Mouse (Mus musculus) thymus, adult 2 months (tissue): ENCODE measurements around the gene Snai3. TPM values are rescaled to one million over a fixed set of nuclear protein-coding genes. Genes with fewer than 3 reads are reported as not detected.

ENCODE experiments used
- DNase-seq: peaks from one replicate; pipeline ENCODE4 v3.0.0; 2021
- H3K27ac ChIP-seq: fragments of 200-500 bp; 2 replicates; pipeline ENCODE4 v1.5.1; 2012; ENCODE audit warnings: low read length, control low read depth; ENCODE audit not compliant: control insufficient read depth, insufficient read depth
- H3K27me3 ChIP-seq: fragments of 200-500 bp; 2 replicates; pipeline ENCODE4 v1.6.1; 2012; ENCODE audit warnings: mild to moderate bottlenecking, low read length, moderate library complexity, mixed read lengths; ENCODE audit not compliant: control insufficient read depth, insufficient read depth
- H3K36me3 ChIP-seq: fragments of 200-500 bp; 2 replicates; pipeline ENCODE4 v1.6.1; 2012; ENCODE audit warnings: mild to moderate bottlenecking, low read length, moderate library complexity; ENCODE audit not compliant: control insufficient read depth, insufficient read depth
- H3K4me1 ChIP-seq: fragments of 200-500 bp; replicated peaks from 2 replicates; pipeline ENCODE4 v1.6.1; 2012; ENCODE audit warnings: low read length; ENCODE audit not compliant: control insufficient read depth, insufficient read depth
- H3K4me3 ChIP-seq: fragments of 200-500 bp; 2 replicates; pipeline ENCODE4 v1.5.1; 2012; ENCODE audit warnings: mild to moderate bottlenecking, low read length, control low read depth, moderate library complexity; ENCODE audit not compliant: control insufficient read depth, insufficient read depth
- CTCF ChIP-seq: fragments of 200-500 bp; IDR thresholded peaks from 2 replicates; pipeline ENCODE4 v1.5.1; 2012; ENCODE audit warnings: mild to moderate bottlenecking, control low read depth, low read length, moderate library complexity, borderline replicate concordance; ENCODE audit not compliant: control insufficient read depth, poor library complexity, insufficient read depth; ENCODE audit errors: extremely low read depth
- POLR2A ChIP-seq: fragments of 200-500 bp; IDR thresholded peaks from 2 replicates; pipeline ENCODE4 v1.6.1; 2012; ENCODE audit warnings: mild to moderate bottlenecking, low read length, control low read depth, moderate library complexity; ENCODE audit not compliant: control insufficient read depth, poor library complexity, insufficient read depth; ENCODE audit errors: extremely low read depth
- WGBS: fragments of 180-500 bp; shearing (Covaris S2); methylation state at CpG from one replicate; pipeline ENCODE4 v1.1.7; 2018; 5-methylcytosine and 5-hydroxymethylcytosine counted together
- polyA plus RNA-seq: library from polyadenylated mRNA; depleted of rRNA; stranded (reverse); fragments of >200 nt; gene quantifications from 2 replicates; pipeline ENCODE4 v1.2.3, GENCODE M21; 2012

Snai3 gene
- polyA plus RNA-seq, 1 experiment, result 47.1 TPM

DNA sequence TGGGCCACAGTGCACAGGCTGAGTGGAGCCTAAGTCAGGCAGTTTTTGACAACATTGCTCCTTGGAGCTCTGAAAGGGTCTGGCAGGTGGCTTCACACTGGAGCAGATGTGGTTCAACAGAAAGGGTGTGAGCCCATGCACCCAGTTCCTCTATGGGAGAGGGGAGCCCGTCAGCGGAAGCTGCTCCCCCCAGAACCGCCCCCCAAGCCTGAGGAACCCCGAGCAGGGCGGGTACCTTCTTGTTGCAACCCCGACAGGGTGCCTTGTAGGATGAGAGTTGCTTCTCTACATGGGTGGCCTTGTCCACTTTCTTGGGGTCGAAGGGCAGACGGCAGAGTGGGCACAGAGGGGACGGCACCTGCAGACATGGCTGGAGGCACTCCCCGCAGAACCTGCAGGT, 9.4 kb upstream of the Snai3 start:
- H3K4me3 ChIP-seq, result peak overlapping the region; percentile 76
- peaks cover 63% of the 10 kb centered on the region for H3K4me1 ChIP-seq
- 9% methylated on average over 10 of the region's 10 CpGs for WGBS
- H3K27me3 ChIP-seq, result no peaks in the 10 kb centered on the region
- no peak for TF ChIP-seq CTCF
- peak; percentile 77 for TF ChIP-seq POLR2A
- H3K27ac ChIP-seq, result peak overlapping the region; percentile 97
- peaks cover 17% of the 10 kb centered on the region for H3K36me3 ChIP-seq
- DNase-seq, result peak; percentile 90

DNA sequence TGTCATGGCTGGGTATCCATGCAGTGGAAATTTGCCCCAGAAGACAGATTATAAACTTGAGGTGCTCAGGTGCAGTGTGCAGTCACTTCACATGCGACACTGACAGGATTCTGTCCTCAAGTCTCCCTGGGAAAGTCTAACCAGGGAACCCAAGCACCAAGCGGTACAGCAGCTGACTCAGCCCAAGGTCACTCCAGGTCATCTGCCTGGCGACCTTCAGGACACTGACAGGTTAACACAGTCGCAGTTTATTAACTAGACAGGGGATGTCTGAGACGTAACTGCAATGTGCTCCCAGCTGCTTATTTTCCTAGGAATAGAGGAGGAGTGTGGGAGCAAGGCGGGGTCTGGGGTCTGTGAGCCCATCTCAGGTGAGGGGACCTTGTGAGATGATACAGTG, 8.9 kb upstream of the Snai3 start:
- DNase-seq, result no peak
- Histone ChIP-seq H3K27ac (peak overlapping the region; percentile 91), H3K36me3 (peaks cover 17% of the 10 kb centered on the region), H3K4me1 (peaks cover 63% of the 10 kb centered on the region), H3K27me3 (no peaks in the 10 kb centered on the region), H3K4me3 (peak overlapping the region; percentile 25)
- WGBS, result 72% methylated on average over 6 of the region's 6 CpGs
- TF ChIP-seq CTCF (no peak), POLR2A (no peak)

DNA sequence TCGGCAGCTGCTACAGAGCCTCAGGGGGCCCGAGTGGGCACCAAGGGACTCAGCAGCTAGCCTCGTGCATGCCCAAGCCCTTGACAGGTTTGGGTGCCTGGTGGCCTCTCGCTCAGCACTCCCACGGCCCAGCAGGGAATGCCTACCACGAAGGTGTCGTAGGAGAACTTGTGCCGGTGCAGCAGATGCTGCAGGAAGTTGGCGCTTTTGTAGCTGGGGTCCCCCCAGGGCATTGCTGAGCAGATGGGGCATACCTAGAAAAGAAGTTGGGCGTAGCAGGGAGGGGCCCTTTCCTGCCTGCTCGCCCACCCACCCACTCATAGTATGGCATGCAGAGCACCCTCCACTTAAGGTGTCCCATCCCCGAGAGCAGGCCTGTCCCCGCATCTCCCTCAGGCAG, 7.3 kb upstream of the Snai3 start:
- H3K4me3 ChIP-seq, result no peak overlapping the region
- H3K36me3 ChIP-seq, result peaks cover 17% of the 10 kb centered on the region
- H3K4me1 ChIP-seq, result peaks cover 70% of the 10 kb centered on the region
- WGBS, result 36% methylated on average over 13 of the region's 13 CpGs
- H3K27ac ChIP-seq, result no peak overlapping the region; the same call in 1 of the 2 replicates
- H3K27me3 ChIP-seq, result no peaks in the 10 kb centered on the region
- TF ChIP-seq CTCF (no peak), POLR2A (no peak)
- peak; percentile 61 for DNase-seq

DNA sequence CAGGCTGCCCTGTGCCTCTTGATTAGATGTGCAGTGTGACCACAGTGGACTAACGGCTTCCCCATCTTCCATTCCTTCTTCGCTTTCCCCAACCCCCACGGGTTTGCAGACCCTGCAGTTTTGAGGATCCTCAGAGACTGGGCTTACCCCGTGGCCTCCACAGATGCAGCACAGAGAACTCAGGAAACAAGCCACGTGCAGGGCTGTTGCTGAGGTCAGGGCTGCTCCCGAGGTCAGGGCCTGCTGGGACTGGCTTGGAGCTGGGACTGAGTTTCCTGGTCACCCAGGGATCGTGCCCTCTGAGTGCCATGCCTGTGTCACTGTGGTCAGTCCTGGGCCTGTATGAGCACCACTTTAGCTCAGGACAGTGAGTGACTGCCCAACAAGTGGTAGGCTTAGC, 4.5 kb upstream of the Snai3 start:
- TF ChIP-seq POLR2A, result no peak
- TF ChIP-seq CTCF, result no peak
- Histone ChIP-seq H3K36me3 (peaks cover 17% of the 10 kb centered on the region), H3K4me1 (peaks cover 83% of the 10 kb centered on the region), H3K4me3 (no peak overlapping the region), H3K27me3 (no peaks in the 10 kb centered on the region), H3K27ac (peak overlapping the region; percentile 32)
- no peak for DNase-seq
- 53% methylated on average over 7 of the region's 7 CpGs for WGBS

DNA sequence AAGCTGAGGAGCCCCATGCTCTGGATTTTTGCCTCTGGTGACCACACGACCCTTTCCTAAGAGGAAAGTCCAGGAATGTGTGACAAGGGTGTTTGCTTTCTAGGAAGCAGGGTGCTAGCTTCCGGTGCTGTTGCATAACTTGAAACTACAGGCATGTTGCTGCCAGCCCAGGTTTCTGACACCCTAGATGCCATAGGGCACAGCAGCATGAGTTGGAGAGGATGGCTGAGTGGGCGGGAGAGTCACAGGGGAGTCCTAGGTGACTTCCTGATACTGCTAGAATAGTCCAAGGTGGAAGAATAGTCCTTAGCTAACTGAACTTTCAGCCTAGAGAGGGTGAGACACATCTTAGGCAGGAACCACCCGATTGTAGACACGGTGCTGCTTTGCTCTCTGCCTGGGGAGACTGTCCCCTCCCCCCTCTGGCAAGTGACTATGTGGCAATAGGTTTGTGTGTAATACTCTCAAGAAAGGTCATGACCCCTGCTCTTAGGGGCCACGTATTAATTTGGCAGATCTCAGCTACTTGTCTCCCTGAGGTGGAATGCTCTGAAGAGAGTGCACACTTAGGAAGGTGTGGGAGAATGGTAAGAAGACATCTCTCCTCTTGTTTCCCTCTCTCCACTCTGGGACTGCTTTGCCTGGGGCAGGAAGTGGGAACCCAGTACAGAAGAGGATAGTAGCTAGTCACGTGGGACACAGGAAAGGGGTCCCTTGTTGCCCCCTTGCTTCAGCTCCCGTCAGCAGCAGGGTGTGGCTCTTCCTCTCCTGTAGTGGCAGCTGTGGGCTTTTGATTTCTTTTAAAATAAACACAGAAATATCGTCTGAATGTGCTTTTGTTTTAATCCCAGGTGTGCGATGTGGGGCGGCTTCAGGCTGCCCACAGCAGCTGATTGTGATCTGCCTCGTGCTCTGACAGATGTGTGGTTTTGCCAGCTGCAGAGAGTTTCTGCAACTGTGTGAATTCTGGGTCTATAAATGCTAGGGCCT, 3.4 kb upstream of the Snai3 start:
- H3K4me1 ChIP-seq, result peaks cover 81% of the 10 kb centered on the region
- no peak overlapping the region for H3K4me3 ChIP-seq
- 15% methylated on average over 12 of the region's 12 CpGs for WGBS
- TF ChIP-seq POLR2A (no peak), CTCF (peak; percentile 37; the same call in 1 of the 2 replicates)
- peaks cover 17% of the 10 kb centered on the region for H3K36me3 ChIP-seq
- H3K27ac ChIP-seq, result peak overlapping the region; percentile 77
- peak; percentile 62 for DNase-seq
- no peaks in the 10 kb centered on the region for H3K27me3 ChIP-seq

DNA sequence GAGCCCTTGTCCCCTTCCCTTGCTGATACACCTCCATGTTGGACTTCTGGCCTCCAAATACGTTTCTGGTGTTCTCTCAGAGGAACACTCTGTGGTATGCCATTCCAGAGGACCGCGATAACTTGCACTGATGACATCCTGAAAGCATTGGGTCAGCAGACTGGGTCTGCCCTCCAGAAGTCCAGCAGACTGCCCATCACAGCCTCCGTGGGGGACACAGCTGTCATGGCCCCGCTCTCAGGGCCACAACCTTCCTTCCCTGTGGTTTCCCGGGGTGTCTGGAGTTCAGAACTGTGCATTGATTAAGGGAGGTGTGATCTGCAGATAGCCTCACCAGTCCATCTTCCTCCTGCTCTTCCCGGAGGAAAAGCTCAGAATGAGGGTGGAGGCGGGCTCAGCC, 2.0 kb upstream of the Snai3 start:
- DNase-seq, result no peak
- Histone ChIP-seq H3K36me3 (peaks cover 17% of the 10 kb centered on the region), H3K27me3 (no peaks in the 10 kb centered on the region), H3K27ac (no peak overlapping the region), H3K4me1 (peaks cover 72% of the 10 kb centered on the region), H3K4me3 (no peak overlapping the region)
- WGBS, result 89% methylated on average over 8 of the region's 8 CpGs
- TF ChIP-seq CTCF, result no peak
- no peak for TF ChIP-seq POLR2A
